Mouse (Mus musculus) gastrocnemius, postnatal 14 days (tissue): ENCODE measurements at regions not wholly inside any gene's neighbourhood (a gene's known extent, or its start where the extent isn't known, plus 50 kb on each side); places are given as distances from the start of the nearest gene placed in this dataset.

Experiments
- DNase-seq: peaks from one replicate; pipeline ENCODE4 v3.0.0; 2021; ENCODE audit warnings: mixed read lengths
- intact Hi-C: fragments of 180-260 bp; cut with DNase I; formaldehyde crosslinking; loops from one replicate; pipeline ENCODE4 v1.15.1; 2025; ENCODE audit warnings: low total_unique reads

GRCm38 (mm10) chr11:18585031-18585430, 433.8 kb downstream of the Meis1 start:
- no peak for DNase-seq
- intact Hi-C loops: no loop called here

DNA sequence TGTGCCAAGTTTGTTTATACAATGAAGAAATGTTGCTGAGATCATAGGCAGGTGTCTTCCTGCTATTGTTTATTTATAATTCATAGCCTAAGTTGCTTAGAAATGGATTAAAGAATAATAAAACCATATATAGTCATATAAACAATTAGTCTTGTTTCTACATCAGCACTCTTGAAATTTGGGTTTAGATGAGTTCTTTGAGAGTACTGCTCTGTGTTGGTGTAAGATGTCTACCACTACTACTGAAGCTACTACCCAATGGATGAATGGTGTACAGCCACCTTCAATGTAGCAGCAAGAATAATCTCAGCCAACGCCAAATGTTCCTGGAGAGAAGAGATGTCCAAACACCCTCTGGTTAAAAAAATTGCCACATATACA, 436.0 kb downstream of the Meis1 start:
- DNase-seq: no peak
- intact Hi-C loops: no loop called here

- intact Hi-C loops: no loop called here
- DNase-seq: peak; percentile 10
Observed at GRCm38 (mm10) chr11:18581997-18582780, 436.6 kb downstream of the Meis1 start.

DNA sequence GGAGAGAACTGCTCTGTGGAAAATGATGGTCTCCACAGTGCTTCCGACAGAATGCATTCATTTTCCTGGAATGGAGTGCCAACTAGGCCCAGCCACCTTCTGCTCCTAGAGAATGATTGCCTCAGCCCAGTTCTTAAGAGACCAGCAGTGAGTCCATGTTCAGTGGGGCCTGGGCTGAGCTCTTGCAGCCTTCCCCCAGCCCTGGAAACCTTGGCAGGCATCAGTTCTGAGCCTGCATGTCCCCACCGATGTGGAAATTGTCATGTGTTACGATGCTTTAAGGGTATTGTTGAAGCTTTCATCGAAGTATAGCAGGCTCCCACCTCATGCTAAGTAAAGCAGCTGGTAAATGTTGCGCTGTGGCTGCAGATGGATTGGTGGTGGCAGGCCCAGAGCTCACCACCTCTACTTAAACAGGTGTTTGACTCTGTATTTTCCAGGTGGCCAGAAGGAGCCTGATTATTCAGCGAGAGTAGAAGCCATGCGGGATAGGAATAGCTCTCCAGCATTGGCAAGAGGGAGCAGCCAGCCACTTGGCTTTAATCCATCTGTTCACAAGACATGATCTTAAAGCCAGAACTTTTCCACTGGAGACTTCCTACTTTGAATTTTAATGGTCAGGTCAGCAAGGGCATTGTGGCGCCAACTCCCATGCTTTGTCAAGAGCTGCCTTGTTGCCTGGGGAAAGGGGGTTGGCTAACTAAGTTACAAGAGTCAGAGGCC, 437.5 kb downstream of the Meis1 start:
- intact Hi-C loops: no loop called here
- no peak for DNase-seq

DNA sequence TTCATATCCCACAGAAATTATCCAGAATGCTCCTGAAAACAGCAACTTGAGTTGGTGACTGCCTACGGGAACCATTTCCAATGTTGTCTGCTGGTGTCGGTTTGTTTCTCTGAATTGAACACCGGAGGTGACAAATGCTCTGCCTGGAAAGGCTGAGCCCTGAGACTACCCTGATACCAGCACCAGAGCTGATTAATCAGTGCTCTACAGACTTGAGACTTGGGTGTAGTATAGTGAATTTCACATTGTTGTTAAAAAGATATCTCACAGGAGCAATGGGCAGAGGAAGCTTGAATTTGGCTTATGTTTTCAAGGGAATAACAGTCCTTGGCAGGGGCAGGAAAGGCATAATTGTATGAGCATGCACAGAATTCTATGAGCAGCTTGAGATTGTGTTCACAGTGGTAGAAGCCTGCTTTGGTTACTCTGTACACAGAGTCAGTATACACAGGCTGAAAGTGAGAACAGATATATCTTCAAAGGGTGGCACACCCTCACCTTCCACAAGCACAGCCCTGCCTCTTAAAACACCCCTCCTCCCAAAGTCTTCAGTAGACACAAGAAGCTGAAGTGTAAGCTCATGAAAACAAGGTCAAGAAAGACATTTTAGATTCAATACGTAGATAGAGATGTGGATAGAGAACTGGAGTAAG, 447.1 kb downstream of the Meis1 start:
- no peak for DNase-seq
- intact Hi-C loops: no loop called here

- DNase-seq: no peak
- intact Hi-C loops: no loop called here
Observed at GRCm38 (mm10) chr11:18563011-18563410, 455.8 kb downstream of the Meis1 start.

GRCm38 (mm10) chr11:18558665-18559064, 460.1 kb downstream of the Meis1 start:
- no peak for DNase-seq
- intact Hi-C loops: no loop called here

GRCm38 (mm10) chr11:18535592-18535857, 483.3 kb downstream of the Meis1 start:
- intact Hi-C loops: no loop called here
- no peak for DNase-seq

DNA sequence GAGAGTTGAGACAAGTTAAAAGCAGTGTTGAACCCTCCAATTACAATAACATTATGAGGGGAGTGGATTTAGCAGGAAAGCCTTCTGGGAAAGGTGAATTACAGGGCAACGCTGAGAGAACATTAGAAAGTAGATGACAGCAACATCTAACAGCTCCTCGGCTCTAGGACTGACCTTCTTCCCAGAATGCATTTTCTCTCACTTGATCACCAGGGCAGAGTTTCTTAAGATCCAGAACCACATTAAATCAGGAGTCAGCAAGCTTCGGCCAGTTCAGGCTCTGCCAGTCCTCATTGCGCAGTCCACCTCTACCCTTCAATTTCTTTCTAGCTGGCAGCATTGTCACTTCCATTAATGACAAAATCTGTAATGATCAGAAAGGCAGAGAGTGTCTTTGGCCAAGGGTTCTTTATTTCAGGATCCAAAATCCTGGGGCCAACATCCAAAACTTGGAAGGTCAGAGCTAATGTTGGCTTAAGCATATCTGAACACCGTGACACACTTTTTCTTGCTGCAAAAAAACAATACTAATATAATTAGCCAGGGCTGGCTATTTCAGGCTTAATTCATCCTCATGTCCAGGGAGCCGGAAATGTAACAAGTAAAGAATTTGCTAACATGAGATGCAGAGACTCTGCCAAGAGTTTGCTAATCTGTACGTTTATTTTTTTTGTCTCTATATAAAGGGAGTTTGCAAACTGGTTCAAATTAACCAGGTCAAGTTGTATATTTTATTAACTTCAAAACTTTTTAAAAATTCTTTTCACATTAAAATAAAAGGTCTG, 483.8 kb downstream of the Meis1 start:
- DNase-seq: no peak
- intact Hi-C loops: no loop called here

GRCm38 (mm10) chr11:18531264-18532110, 487.3 kb downstream of the Meis1 start:
- peak; percentile 44 for DNase-seq
- intact Hi-C loops: no loop called here

GRCm38 (mm10) chr11:18528568-18528967, 490.2 kb downstream of the Meis1 start:
- no peak for DNase-seq
- intact Hi-C loops: no loop called here

- no peak for DNase-seq
- intact Hi-C loops: no loop called here
Observed at GRCm38 (mm10) chr11:18495108-18495757, 523.6 kb downstream of the Meis1 start.

- intact Hi-C loops: no loop called here
- DNase-seq: no peak
Observed at GRCm38 (mm10) chr11:18493981-18494380, 524.8 kb downstream of the Meis1 start.

DNA sequence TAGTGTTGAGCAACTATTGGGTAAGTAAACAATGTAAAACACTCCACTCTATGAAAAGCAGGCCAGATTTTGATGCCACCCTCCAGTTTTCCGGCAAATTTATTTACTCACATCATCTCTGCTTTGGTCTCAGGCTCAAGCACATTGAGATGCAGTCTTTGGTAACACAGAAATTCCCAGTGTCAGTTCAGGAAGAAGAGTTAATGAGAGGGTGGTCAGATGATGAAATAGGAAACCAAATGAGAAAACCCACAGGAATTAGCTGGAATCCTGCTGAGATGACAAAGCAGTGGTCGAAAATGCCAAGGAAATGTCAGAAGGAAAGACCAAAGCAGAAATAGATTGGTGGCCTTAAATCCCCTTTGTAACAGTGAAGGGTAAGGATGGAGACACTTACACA, 525.7 kb downstream of the Meis1 start:
- DNase-seq: no peak

GRCm38 (mm10) chr11:18489517-18490256, 529.1 kb downstream of the Meis1 start:
- intact Hi-C loops: no loop called here
- DNase-seq: no peak

More for the DNA sequence above, 525.7 kb downstream of the Meis1 start:
- intact Hi-C loops: no loop called here

DNA sequence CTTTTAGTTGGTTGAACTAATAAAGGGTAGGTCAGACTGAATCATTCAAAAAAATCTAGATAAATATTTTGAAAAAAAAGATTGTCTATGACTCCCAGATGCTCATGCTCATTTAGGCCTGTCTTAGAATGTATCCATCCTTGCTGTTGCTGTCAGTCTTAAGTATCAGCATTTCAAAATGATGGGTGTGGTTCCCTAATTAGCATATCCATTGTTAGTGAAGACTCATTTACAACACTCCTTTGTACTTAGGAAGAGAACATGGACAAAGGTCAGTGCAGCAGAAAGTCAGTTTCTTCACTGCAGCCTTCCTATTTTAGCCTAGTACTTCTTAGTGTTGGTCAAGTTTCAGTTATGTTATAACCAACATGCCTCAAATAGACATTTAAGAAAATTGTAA, 525.2 kb upstream of the Etaa1 start:
- intact Hi-C loops: no loop called here
- DNase-seq: no peak

GRCm38 (mm10) chr11:18451271-18451670, 497.6 kb upstream of the Etaa1 start:
- intact Hi-C loops: no loop called here
- DNase-seq: no peak

DNA sequence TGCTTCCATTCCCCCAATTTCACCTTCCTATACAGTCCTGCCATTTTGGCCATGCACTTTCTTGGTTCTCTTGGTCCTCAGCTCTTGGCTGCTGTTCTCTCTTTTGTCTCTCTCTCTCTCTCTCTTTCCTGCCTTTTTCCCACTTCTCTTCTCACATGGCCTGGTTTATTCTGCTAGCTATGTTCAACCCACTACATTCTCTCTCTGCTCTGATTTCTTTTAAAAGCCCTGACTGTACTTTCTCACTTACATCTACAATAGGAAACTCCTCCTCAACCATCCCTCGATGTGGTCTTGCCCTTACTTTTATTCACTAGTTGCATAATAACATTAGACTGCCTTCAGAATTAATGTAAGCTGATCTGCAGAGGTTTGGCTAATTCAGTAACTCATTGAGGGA, 495.2 kb upstream of the Etaa1 start:
- intact Hi-C loops: no loop called here
- DNase-seq: no peak
